Mouse (Mus musculus): ENCODE measurements around the gene Gm20777. TPM values are rescaled to one million over a fixed set of nuclear protein-coding genes. Genes with fewer than 3 reads are reported as not detected.
"Not testable (repeated sequence)": the region's sequence is repeated elsewhere in the genome, so short reads cannot be mapped to it uniquely, and the experiment has no call there.

The Gm20777 gene
- total RNA-seq (2017): not detected in 2 replicates

- not testable (repeated sequence) for ATAC-seq (replicated peaks; ENCODE audit: low read depth, poor library complexity, severe bottlenecking)
Measured at GRCm38 (mm10) chrY:10752350-10752749, at the start of gene Gm20777. TSS of gene Gm20777 (minus strand) at chrY:10752450.

GRCm38 (mm10) chrY:10709551-10709950, 42.7 kb downstream of the Gm20777 start:
- ATAC-seq (replicated peaks; ENCODE audit: low read depth, poor library complexity, severe bottlenecking): not testable (repeated sequence)

GRCm38 (mm10) chrY:10708761-10709160, 43.5 kb downstream of the Gm20777 start:
- not testable (repeated sequence) for ATAC-seq (replicated peaks; ENCODE audit: low read depth, poor library complexity, severe bottlenecking)

- ATAC-seq (replicated peaks; ENCODE audit: low read depth, poor library complexity, severe bottlenecking): not testable (repeated sequence)
Measured at GRCm38 (mm10) chrY:10708226-10708625, 44.0 kb downstream of the Gm20777 start.

DNA sequence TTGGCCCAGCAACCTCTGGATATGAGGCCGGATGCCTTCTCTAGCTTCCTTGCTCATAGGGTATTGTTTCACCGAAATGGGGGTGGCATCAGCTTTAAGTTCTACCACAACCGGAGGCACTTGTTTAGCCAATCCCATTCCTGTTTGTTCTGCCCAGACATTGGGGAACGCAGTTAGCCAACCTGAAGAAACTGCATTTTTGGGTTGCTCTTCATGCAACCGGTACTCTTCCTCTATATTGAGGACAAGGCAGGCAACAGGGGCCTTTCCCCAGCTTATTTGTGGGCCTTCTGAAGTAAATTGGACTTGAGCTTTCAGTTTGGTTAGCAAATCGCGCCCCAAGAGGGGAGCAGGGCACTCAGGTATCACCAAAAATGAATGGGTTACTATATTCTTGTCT, 45.6 kb downstream of the Gm20777 start:
- ATAC-seq (replicated peaks; ENCODE audit: low read depth, poor library complexity, severe bottlenecking): not testable (repeated sequence)

Other genes with a start within 250 kb of the Gm20777 start
- not detected in 2 replicates for gene Gm20737, start 216.4 kb downstream of the Gm20777 start, total RNA-seq (2017)
- not detected in 2 replicates for gene Gm21775, start 199.0 kb downstream of the Gm20777 start, total RNA-seq (2017)
- gene Gm21900, start 136.1 kb downstream of the Gm20777 start, total RNA-seq (2017): not detected in 2 replicates